Mouse (Mus musculus) B cell, adult 2 months (primary cell): ENCODE measurements around the gene Ptger1.

Experiments
- DNase-seq, 2 experiments: peaks; one replicate each; pipeline ENCODE4 v3.0.0; 2022

Gene Ptger1

GRCm38 (mm10) chr8:83656484-83657246 is 9.8 kb upstream of the Ptger1 start:
- DNase-seq, result peak in 1 of 2 experiments; percentile 33

GRCm38 (mm10) chr8:83660545-83660944 is 5.9 kb upstream of the Ptger1 start:
- DNase-seq, result no peak

GRCm38 (mm10) chr8:83660995-83661680 is 5.3 kb upstream of the Ptger1 start:
- no peak for DNase-seq

GRCm38 (mm10) chr8:83662421-83662826 is 4.1 kb upstream of the Ptger1 start:
- peak; percentile 96 to 97 for DNase-seq

- no peak for DNase-seq
These were observed 2.4 kb upstream of the Ptger1 start for GRCm38 (mm10) chr8:83664096-83664495.

GRCm38 (mm10) chr8:83664931-83665625 is 1.4 kb upstream of the Ptger1 start:
- DNase-seq, result no peak

GRCm38 (mm10) chr8:83666866-83667234 is 372 bp downstream of the Ptger1 start:
- no peak for DNase-seq

- DNase-seq, result no peak
These were observed 1.0 kb downstream of the Ptger1 start for GRCm38 (mm10) chr8:83667526-83667925.

GRCm38 (mm10) chr8:83668010-83668916 is 1.8 kb downstream of the Ptger1 start:
- DNase-seq, result peak; percentile 68 to 69

- no peak for DNase-seq
These were observed 2.5 kb downstream of the Ptger1 start for GRCm38 (mm10) chr8:83669013-83669412.

- no peak for DNase-seq
These were observed 6.5 kb downstream of the Ptger1 start for GRCm38 (mm10) chr8:83672936-83673335.

GRCm38 (mm10) chr8:83674497-83674896 is 8.0 kb downstream of the Ptger1 start:
- no peak for DNase-seq

GRCm38 (mm10) chr8:83679866-83680265 is 13.4 kb downstream of the Ptger1 start:
- DNase-seq, result no peak

- DNase-seq, result no peak
These were observed 14.1 kb downstream of the Ptger1 start for GRCm38 (mm10) chr8:83680603-83681002.

GRCm38 (mm10) chr8:83681099-83681498 is 14.6 kb downstream of the Ptger1 start:
- no peak for DNase-seq

- no peak for DNase-seq
These were observed 18.0 kb downstream of the Ptger1 start for GRCm38 (mm10) chr8:83684517-83684916.

- DNase-seq, result no peak
These were observed 22.8 kb downstream of the Ptger1 start for GRCm38 (mm10) chr8:83689264-83689663.

- peak in 1 of 2 experiments; percentile 36 for DNase-seq
These were observed 27.2 kb downstream of the Ptger1 start for GRCm38 (mm10) chr8:83693609-83694236.

GRCm38 (mm10) chr8:83694369-83695160 is 28.1 kb downstream of the Ptger1 start:
- DNase-seq, result no peak

GRCm38 (mm10) chr8:83695351-83696106 is 29.1 kb downstream of the Ptger1 start:
- peak; percentile 65 to 73 for DNase-seq
